Mouse (Mus musculus) v-Abl transformed pro-B cells (cell line): Measurements from ENCODE around the gene Ears2.

ENCODE experiments used
- in situ Hi-C, 2 experiments: fragments of 400-800 bp; cut with MboI; formaldehyde crosslinking; loops; one replicate each; pipeline ENCODE4 v1.15.1; 2025; ENCODE audit not compliant: unreplicated experiment in 2 of 2

Ears2 gene

DNA sequence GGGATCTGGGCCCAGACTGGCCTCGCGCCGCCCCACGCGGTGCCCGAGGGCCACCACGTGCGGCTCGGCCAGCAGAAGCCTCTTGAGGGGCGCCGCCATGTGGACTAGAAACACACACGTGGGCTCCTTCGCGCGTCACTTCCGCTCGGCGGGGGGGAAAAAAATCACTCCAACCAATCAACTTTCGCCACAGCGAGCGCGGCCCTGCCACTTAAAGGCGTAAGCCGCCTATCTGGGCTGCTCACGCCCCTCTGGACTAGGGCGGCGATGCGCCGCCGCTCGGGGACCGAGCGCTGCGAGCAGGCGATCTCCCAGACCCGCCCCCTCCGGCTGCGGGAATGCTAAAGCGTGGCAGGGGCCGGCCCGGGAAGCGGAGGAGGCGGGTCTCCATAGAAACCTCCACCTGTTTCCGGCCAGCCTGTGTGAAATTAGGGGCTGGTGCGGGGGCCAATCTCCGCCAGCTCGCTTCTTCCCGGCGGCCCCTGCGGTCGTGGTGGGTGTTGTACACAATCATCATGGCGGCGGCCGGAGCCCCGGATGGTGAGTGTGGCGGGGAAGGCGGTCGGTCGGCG, at the start of gene Ears2, which contains the start of gene Ubfd1:
Ears2 (minus strand) TSS at position 319 of the 572 bp plus-strand sequence.
Ubfd1 (plus strand) TSS at position 231 of the 572 bp plus-strand sequence.
- in situ Hi-C loops = loop anchor here in 1 of 2 experiments (5.0 kb wide), 1 partner anchor 80 kb away; no protein-coding TSS in a partner anchor

DNA sequence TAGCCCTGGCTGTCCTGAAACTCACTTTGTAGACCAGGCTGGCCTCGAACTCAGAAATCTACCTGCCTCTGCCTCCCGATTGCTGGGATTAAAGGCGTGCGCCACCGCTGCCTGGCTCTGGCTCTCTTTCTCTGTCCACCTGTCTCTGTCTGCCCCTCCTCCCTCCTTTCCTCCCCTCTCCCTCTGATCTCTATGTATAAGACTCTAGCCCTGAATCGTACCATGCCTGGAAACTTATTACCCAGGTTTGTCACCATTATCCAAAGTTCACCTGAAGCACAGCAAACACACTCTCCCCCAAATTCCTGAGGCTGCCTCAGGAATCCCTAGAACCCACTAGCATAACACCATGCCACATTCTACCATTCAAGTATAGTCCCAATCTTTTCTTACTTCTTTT, 41.1 kb upstream of the Ears2 start:
- in situ Hi-C loops = loop anchor here in 1 of 2 experiments (10.0 kb wide), 1 partner anchor 357 kb away; no protein-coding TSS in a partner anchor

DNA sequence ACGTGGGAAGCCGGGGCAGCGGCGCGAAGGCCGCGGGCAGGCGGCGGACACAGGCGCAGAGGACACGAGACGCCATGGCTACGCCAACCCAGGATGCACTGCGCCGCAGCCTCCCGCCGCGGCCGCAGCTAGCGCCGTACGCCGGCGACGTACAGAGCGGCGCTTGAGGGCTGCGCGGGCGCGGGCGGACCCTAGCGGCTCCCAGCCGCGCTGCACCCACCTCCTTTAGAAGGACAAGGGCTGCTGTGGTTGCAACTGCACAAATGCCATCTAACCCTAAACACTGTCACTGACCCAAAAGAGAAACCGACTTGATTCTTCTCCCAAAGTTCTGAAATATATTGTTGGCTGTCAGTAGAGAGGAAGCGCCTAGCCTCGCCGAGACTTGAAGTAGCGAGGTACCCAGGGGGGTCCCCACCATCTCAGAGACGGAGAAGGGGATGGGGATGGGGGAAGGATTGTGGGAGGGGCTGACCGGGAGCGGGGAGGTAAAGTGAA, 34.7 kb upstream of the Ears2 start, which contains the start of gene Ndufab1:
Ndufab1 (minus strand) TSS at position 140 of the 498 bp plus-strand sequence.
- in situ Hi-C loops = loop anchor here in 1 of 2 experiments (10.0 kb wide), 1 partner anchor 363 kb away; no protein-coding TSS in a partner anchor

DNA sequence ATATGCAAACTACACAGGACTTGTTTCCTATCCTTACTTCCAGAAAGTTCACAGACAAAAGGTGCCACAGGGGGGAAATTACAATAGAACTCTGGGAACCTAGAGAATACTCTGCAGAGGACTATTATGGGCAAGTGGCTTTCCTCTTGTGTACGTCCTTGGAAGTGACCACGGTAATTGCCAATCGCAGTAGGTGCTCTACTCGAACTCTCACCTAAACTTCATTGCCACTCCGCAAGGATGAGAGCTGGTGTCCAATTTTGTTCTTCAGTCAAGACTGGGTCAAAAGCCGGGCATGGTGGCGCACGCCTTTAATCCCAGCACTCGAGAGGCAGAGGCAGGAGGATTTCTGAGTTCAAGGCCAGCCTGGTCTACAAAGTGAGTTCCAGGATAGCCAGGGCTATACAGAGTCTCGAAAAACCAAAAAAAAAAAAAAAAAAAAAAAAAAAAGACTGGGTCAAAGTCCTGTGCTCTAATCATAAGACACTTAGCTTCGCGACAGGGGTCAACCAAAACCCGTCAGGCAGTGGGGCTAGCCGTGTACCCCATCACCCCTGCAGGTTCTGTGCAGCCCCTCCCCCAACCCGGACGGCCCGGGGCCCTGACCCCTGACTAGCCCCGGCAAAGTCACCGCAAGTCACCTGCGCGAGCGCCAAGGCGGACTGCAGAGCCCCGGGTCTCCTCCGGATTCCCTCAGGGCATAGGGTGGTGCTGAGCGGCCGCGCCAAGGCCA, 34.1 kb upstream of the Ears2 start:
- in situ Hi-C loops = loop anchor here in 1 of 2 experiments (10.0 kb wide), 1 partner anchor 364 kb away; no protein-coding TSS in a partner anchor

DNA sequence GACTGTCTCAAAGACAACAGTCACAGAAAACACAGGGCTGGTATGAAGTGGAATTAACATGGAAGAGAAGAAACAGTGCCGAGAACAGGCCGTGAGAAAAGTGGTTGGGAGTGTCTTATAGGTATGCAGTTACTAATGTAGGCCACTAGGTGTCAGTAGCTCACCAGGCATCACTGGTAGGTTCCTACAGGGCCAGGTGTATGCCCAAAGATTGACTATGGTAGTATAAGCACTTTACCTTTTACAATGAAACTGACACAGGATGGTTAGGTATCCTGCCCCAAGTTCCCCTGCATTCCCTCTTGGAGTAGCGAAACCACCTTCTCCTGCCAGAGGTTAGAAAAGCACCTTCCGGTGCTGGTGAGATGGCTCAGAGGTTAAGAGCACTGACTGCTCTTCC, 32.2 kb upstream of the Ears2 start:
- in situ Hi-C loops = loop anchor here (5.0 to 10.0 kb wide), 5 partner anchors 96 to 366 kb away; partner anchors contain the start of gene Scnn1g (in 1 of the 2)

DNA sequence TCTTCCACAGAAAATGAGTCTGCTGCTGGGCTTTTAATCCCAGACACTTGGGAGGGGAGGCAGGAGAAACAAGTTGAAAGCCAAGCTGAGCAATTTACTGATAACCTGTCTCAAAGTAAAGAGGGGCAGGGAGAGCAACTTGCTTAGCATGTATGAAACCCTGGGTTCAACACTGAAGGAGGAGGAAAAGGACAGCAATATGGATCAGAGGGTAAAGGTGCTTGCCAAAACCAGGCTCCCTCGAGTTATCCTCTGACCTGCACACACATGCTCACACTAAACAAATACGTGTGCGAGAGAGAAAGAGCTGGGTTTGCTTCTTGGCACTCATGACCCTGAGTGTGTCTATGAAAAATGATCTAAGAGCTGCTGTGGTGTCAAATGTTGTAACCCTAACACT, 30.9 kb upstream of the Ears2 start:
- in situ Hi-C loops = loop anchor here (5.0 to 10.0 kb wide), 5 partner anchors 97 to 367 kb away; partner anchors contain the start of gene Scnn1g (in 1 of the 2)

DNA sequence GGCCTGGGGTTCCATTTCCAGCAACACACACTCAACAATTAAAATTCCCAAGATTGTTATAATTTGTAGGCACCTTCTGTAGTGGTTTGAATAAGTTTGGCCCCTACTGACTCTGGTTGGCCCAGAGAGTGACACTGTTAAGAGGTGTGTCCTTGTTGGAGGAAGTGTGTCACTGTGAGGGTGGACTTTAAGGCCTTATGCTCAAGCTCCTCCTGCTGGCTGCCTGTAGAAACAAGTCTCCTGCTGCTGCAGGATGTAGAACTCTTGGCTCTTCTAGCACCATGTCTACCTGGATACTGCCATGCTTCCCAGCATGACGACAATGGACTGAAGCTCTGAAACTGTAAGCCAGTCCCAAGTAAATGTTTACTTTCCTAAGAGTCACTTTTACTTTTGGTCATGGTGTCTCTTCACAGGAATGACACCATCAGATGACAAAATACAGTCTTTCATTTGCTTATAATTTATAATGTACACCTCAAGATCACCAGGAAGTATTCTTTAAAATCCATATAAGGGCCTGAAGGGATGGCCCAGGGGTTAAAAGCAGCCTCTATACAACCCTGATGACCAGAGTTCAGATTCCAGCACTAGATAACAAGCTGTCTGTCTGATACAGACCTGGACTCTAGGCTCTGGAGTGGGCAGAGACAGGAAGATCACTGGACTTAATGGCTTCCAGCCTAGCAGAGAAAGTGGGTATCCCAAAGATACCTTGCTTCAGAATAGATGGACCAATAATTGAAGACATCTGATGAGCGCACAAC, 27.7 kb upstream of the Ears2 start:
- in situ Hi-C loops = loop anchor here (5.0 to 10.0 kb wide), 5 partner anchors 100 to 370 kb away; partner anchors contain the start of gene Scnn1g (in 1 of the 2)

DNA sequence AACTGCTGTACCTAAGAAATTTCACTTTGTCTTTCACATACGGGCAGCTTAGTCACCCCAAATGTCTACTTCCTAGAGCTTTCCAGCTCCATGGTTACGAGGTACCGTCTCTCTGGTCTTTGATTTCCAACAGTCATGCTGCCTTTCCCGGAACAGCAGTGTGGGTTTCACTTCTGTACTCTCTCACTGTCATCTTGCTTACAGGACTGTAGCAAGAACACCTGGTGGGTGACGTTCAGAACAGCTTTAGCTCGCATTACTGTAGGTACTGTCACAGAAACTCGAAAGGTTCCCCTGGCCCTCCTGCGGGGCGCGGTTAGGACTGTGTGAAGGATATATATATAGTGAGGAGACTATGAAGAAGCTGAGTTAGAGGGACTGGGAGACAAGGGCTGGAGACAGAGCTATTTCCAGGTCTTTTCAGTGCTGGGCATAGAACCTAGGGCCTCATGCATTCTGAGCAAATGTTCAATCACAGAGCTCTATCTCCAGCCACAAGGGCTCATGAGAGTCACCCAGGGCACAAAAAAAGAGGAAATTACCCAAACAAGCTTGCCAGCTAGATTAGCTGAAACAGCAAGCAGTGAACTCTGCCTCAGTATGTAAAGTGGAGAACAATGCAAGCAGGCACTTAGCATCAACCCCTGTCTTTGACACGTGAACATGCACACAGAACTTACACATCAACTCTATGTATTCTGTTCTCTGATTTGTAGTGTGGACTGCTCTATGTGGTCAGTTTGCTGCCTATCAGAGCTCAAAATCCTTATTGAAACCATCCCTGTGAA, 20.3 kb upstream of the Ears2 start:
- in situ Hi-C loops = no loop called here

DNA sequence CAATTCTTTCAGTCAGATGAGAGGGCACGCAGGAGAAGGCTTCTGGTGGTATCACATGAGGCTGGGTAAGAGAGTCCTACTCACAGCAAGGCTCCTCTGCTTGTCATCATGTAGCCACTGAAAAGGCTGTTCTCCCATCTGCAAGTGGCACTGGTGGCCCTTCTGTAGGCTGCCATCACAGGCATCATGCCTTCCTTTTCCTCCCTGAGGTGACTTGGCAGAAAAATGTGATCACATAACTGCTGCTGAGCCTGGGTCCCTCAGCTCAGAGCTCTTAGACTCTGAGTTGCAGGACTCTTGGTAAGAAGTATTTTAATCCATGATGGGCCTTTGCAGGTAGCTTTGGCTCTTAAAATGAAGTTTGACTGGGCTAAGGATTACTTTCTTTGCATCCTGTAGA, 14.0 kb upstream of the Ears2 start:
- in situ Hi-C loops = no loop called here

DNA sequence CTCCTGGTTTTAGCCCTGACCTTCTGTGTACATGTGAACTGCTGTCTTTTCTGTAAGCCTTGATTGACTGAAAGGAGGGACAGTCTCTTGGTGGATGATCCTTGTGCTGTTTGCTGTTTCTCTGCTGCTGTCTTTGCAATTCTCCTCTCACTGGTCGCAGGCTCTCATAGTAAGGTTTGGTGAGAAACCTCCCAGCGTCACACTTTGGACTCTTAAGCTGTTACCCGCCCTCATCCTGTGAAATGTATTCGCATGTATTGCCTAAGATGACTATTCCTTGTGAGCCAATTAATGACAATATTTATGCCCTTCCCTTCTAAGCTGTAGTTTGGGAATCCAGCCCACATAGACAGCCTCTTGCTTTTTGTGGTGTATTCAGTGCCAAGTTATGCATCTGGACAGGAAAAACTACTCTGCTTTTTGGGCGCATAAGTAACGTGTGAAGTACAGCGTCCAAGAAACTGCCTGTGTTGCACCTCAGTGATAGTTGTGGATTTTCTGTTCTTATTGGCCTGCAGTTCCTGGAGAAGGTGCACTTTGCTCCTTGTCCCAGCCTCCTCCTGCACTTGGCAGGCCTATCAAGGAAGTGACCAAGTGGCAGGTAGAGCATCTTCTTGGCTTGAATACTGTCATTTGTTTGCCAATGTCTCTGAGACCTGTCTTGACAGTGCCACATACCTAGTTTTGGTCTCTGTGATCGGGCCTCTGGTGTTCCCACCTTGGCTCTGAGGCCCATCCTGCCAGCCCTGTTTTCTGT, 12.9 kb upstream of the Ears2 start:
- in situ Hi-C loops = loop anchor here in 1 of 2 experiments (10.0 kb wide), 1 partner anchor 95 kb away; the partner anchor contains the start of gene Cog7

DNA sequence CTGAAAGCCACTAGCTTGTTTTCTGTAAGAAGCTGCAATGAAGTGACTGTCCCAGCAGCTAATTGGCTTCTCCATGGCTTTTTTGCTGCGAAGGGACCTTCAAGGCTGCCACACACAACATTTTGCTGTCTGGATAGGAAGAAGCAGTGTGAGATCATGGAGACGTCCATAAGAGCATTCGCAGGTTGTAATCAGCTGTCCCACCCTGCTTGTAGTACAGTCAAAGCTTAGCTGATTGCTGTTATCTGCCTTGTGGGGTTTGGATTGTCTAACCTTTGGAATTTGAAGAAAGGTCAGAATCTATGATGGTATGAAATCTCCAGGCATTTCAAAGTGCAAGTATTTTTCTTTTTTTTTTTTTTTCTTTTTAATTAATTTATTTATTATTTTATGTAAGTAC, 7.3 kb upstream of the Ears2 start:
- in situ Hi-C loops = loop anchor here in 1 of 2 experiments (10.0 kb wide), 1 partner anchor 90 kb away; the partner anchor contains the start of gene Cog7

DNA sequence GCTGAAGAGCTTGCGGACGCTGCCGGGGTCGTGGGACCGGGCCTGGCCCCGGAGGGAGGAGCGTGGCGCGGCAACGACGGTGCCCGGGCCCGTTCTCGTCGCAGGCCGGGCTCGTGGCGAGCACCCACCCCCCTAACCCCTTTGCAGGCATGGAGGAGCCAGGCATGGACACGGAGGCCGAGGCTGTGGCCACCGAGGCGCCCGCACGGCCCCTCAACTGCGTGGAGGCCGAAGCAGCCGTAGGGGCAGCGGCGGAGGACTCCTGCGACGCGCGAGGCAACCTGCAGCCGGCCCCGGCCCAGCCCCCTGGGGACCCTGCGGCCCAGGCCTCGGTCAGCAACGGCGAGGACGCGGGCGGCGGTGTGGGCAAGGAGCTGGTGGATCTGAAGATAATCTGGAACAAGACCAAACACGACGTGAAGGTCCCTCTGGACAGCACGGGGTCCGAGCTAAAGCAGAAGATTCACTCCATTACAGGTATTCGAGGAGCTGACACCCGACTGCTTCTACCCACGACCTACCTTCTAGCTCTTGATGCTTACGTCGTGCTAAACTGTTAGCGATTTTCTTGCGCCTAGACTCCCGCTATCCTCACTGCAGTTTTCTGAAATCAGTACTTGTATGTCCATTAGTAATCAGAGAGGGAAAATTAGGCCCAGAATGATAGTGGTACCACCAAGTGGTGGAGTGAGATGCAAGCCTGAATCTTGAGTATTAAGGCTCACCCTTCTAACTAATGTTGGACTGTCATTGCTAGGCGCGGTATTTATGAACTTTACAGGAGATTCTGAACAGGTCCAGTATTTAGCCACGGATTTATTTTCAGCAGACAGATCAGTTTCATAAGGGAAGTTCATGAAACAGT, 686 bp upstream of the Ears2 start:
- in situ Hi-C loops = loop anchor here in 1 of 2 experiments (5.0 kb wide), 1 partner anchor 80 kb away; no protein-coding TSS in a partner anchor

DNA sequence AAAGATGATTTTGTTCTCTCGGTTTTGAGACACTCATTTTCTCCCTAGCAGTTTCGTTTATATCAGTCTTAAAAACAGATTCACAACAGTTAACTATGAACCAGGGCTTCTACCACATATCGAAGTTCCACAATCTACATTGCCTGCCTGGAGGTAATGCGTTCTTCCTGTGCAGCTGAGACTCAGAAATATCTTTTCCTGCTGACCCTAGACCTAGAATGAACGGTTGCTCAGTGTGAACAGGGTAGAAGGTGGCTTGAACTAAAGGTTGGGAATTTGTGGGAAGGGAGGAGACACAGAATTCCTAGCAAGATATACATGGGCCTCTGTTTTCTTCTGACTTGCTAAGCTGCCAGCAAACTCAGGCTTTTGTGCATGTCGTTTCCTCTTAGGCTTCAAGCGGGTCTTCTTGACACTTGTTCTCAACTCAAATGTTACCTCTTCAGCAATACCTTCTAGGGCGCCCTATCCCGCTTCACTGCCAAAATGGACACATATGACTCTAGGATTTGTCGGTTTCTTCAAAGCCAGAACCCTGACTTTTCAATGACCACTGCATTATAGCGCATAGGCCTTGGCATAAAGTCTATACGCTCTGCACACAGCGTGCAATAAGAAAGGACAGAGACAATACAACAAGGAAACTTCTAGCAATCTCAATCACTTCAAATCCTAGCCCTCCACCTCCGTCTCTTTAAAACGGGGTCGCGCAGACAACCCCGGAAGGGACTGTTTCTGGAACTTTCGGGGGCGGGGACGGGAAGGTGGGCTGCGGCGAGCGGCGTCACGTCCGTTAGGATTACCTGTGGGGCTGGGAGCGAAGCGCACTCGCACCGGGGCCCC, 740 bp downstream of the Ears2 start:
- in situ Hi-C loops = loop anchor here in 1 of 2 experiments (5.0 kb wide), 1 partner anchor 79 kb away; no protein-coding TSS in a partner anchor

DNA sequence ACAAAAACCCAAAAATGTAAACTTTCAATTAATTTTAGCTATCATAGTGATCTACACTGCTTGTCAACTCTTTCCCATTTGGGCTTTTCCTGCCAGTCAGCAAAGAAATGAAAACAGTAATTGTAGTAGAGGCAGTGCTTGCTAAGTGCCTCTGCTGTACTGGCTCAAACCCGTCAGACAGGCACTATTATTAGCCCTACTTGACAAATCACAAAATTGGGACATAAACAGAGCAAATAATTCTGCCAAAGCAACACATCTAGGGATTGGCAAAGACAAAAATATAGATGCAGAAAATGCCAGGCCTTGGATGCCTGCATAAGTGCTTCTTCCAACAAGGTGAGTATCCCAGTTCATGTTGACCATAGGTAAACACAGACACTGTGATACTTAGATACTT, 1.4 kb downstream of the Ears2 start:
- in situ Hi-C loops = loop anchor here in 1 of 2 experiments (5.0 kb wide), 1 partner anchor 78 kb away; no protein-coding TSS in a partner anchor

DNA sequence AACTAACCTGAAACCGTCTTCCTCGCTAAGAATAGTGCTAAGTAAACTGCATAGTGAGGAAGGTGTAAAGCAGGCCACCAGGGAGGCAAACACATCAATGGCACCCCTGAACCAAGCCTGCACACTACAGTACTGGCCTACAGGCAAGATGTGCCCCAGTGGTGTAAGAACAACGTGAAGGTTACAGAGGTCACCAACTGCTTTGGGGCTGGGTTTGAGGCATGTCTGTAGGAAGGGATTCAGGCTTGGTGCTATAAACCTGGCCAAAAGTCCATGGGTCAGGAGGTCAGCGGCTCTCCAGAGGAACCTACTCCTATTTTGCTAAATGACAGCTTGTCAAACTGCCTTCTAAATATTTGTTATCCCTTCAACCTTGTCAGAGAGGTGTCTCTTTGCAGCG, 10.4 kb downstream of the Ears2 start:
- in situ Hi-C loops = no loop called here

DNA sequence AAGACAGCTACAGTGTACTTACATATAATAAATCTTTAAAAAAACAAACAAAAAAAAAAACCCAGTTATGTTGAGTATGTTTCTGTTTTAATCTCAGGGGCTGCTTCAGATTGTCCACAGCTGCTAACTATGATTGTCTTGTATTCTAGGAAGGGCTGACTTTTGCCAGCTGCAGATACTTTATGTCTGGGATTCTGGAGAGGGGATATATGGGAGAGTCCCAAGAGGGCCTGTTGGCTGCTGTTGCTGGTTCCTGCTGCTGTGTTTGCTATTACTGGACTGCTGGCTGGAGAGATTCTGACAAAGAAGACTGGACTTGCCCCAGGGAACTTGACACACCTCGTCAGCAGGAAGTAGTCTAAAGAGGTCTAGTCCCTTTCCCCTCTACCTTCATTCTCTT, 16.2 kb downstream of the Ears2 start:
- in situ Hi-C loops = no loop called here

DNA sequence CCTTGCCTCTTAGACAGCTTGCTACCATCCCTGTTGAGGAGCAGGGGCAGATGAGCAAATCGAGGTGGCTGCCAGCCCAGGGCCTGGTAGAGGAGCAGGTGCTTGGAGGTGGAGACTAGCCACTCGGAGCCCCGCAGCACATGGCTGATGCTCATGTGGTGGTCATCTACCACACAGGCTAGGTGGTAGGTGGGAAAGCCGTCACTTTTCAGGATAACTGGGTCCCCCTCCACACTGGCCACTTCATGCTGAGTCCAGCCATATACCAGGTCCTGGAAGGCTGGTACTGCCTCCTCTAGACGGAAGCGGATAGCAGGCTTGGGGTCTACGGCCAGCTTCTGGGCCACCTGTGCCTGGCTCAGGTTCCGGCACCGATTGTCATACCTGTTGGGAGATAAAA, 18.9 kb downstream of the Ears2 start:
- in situ Hi-C loops = no loop called here
